Mouse (Mus musculus) heart, adult 8-10 months (tissue): ENCODE measurements around the gene Rbfox1. TPM values are rescaled to one million over a fixed set of nuclear protein-coding genes. Genes with fewer than 3 reads are reported as not detected.

Experiments used
- DNase-seq: peaks from one replicate; pipeline ENCODE4 v3.0.0; 2022; ENCODE audit warnings: low spot score
- total RNA-seq, 4 experiments: library from RNA; stranded (reverse); gene quantifications; 2 replicates each; pipeline ENCODE4 v1.2.4; 2022

Rbfox1 gene
- total RNA-seq, 4 experiments from 2014 or later = 56.3 to 71.2 (median 62.0) TPM

- no peak for DNase-seq
Observed at GRCm38 (mm10) chr16:7347522-7348165, 1462.5 kb downstream of the Rbfox1 start.

GRCm38 (mm10) chr16:7352808-7353207 lies 1467.7 kb downstream of the Rbfox1 start:
- no peak for DNase-seq

GRCm38 (mm10) chr16:7354116-7354515 lies 1469.0 kb downstream of the Rbfox1 start:
- no peak for DNase-seq

GRCm38 (mm10) chr16:7359043-7359442 lies 1473.9 kb downstream of the Rbfox1 start:
- DNase-seq = no peak

- no peak for DNase-seq
Observed at GRCm38 (mm10) chr16:7360706-7361105, 1475.6 kb downstream of the Rbfox1 start.

- DNase-seq = no peak
Observed at GRCm38 (mm10) chr16:7365878-7366277, 1480.7 kb downstream of the Rbfox1 start.

- no peak for DNase-seq
Observed at GRCm38 (mm10) chr16:7374146-7374545, 1489.0 kb downstream of the Rbfox1 start.

GRCm38 (mm10) chr16:7374674-7375073 lies 1489.5 kb downstream of the Rbfox1 start:
- no peak for DNase-seq

- peak; percentile 6 for DNase-seq
Observed at GRCm38 (mm10) chr16:7396101-7396500, 1510.9 kb downstream of the Rbfox1 start.

- DNase-seq = no peak
Observed at GRCm38 (mm10) chr16:7404766-7405492, 1519.8 kb downstream of the Rbfox1 start.

- no peak for DNase-seq
Observed at GRCm38 (mm10) chr16:7407862-7408640, 1522.9 kb downstream of the Rbfox1 start.

GRCm38 (mm10) chr16:7419655-7420281 lies 1534.6 kb downstream of the Rbfox1 start:
- peak; percentile 39 for DNase-seq

- DNase-seq = no peak
Observed at GRCm38 (mm10) chr16:7425386-7426089, 1540.4 kb downstream of the Rbfox1 start.

- DNase-seq = no peak
Observed at GRCm38 (mm10) chr16:7433296-7433695, 1548.1 kb downstream of the Rbfox1 start.

- peak; percentile 16 for DNase-seq
Observed at GRCm38 (mm10) chr16:7446791-7447290, 1561.7 kb downstream of the Rbfox1 start.

GRCm38 (mm10) chr16:7447718-7448649 lies 1562.8 kb downstream of the Rbfox1 start:
- DNase-seq = no peak

GRCm38 (mm10) chr16:7451193-7451592 lies 1566.0 kb downstream of the Rbfox1 start:
- peak; percentile 19 for DNase-seq

GRCm38 (mm10) chr16:7457571-7457970 lies 1572.4 kb downstream of the Rbfox1 start:
- no peak for DNase-seq
